Mouse (Mus musculus) liver, embryonic 14.5 days (tissue): ENCODE measurements around the gene Cacybp. TPM values are rescaled to one million over a fixed set of nuclear protein-coding genes. Genes with fewer than 3 reads are reported as not detected.

Source experiments
- ATAC-seq: fragments of 200-750 bp; cut with Nextera tagmentation; 2 replicates; pipeline ENCODE4 v1.8.0; 2017; ENCODE audit warnings: moderate number of reproducible peaks, mild to moderate bottlenecking, moderate library complexity; ENCODE audit not compliant: insufficient read depth
- DNase-seq, 3 experiments: peaks; one replicate each; pipeline ENCODE4 v3.0.0-alpha.2; 2012 to 2013; ENCODE audit warnings: low read depth in 3 of 3, low spot score in 3 of 3
- H3K27ac ChIP-seq: fragments of 300-500 bp; sonication (generic); 2 replicates; pipeline ENCODE4 v1.5.1; 2014; ENCODE audit warnings: moderate library complexity, mild to moderate bottlenecking, control low read depth, inconsistent platforms
- H3K27me3 ChIP-seq: fragments of 300-500 bp; sonication (generic); 2 replicates; pipeline ENCODE4 v1.6.1; 2014; ENCODE audit warnings: mild to moderate bottlenecking, low read length, moderate library complexity; ENCODE audit not compliant: control insufficient read depth, insufficient read depth
- H3K36me3 ChIP-seq: fragments of 300-500 bp; sonication (generic); replicated peaks from 2 replicates; pipeline ENCODE4 v1.6.1; 2014; ENCODE audit warnings: low read depth; ENCODE audit not compliant: control insufficient read depth, insufficient read depth
- H3K4me1 ChIP-seq, 2 experiments: fragments of 200-500 bp in 1 of 2; fragments of 300-500 bp in 1 of 2; sonication (generic) in 1 of 2; replicated peaks; 2 replicates each; pipeline ENCODE4 v1.6.1; 2012 to 2014; ENCODE audit warnings: antibody characterized with exemption in 1 of 2, inconsistent platforms in 1 of 2, low read length in 1 of 2; ENCODE audit not compliant: control insufficient read depth in 2 of 2, insufficient read depth in 2 of 2
- H3K4me2 ChIP-seq: fragments of 300-500 bp; sonication (generic); 2 replicates; pipeline ENCODE4 v1.6.1; 2014; ENCODE audit warnings: low read depth, mild to moderate bottlenecking, control low read depth, moderate library complexity
- H3K4me3 ChIP-seq, 2 experiments: fragments of 200-500 bp in 1 of 2; fragments of 300-500 bp in 1 of 2; sonication (generic) in 1 of 2; 2 replicates each; pipeline ENCODE4 v1.5.1; 2012 to 2014; ENCODE audit warnings: low read depth in 2 of 2, low read length in 2 of 2, mild to moderate bottlenecking in 2 of 2, control low read depth in 1 of 2, inconsistent platforms in 1 of 2, moderate library complexity in 1 of 2; ENCODE audit not compliant: insufficient read depth in 1 of 2
- H3K9ac ChIP-seq: fragments of 300-500 bp; sonication (generic); replicated peaks from 2 replicates; pipeline ENCODE4 v1.6.1; 2014; ENCODE audit warnings: mild to moderate bottlenecking, control low read depth, moderate library complexity
- H3K9me3 ChIP-seq: fragments of 300-500 bp; sonication (generic); 2 replicates; pipeline ENCODE4 v1.6.1; 2016; ENCODE audit warnings: low read length, mixed read lengths; ENCODE audit not compliant: control insufficient read depth
- CTCF ChIP-seq: IDR thresholded peaks from 2 replicates; pipeline ENCODE4 v1.5.1; 2016; ENCODE audit warnings: antibody characterized with exemption, low read depth, control low read depth
- EP300 ChIP-seq: IDR thresholded peaks from 2 replicates; pipeline ENCODE4 v1.6.1; 2016; ENCODE audit warnings: antibody characterized with exemption, low read depth
- WGBS: fragments of 180-500 bp; shearing (Covaris S2); extraction: QIAGEN DNeasy Blood & Tissue Kit; methylation state at CpG from one replicate; pipeline ENCODE4 v1.1.7; 2014; ENCODE audit not compliant: insufficient replicate concordance; 5-methylcytosine and 5-hydroxymethylcytosine counted together
- polyA plus RNA-seq, 2 experiments: library from polyadenylated mRNA; depleted of rRNA in 1 of 2; stranded (reverse) in 1 of 2; unstranded in 1 of 2; fragments of >200 nt; fragmentation: Nextera tagmentation in 1 of 2; extraction: Ambion mirVana in 1 of 2; gene quantifications; 2 replicates each; pipeline versions ENCODE4 v1.2.1 to v1.2.3; 2012 to 2014

The Cacybp gene
- 23.2 and 41.9 TPM in 2 replicates for polyA plus RNA-seq (2012; rRNA removed)
- 161 and 163 TPM in 2 replicates for polyA plus RNA-seq (2014; fragmentation: Nextera tagmentation; extraction: Ambion mirVana)

DNA sequence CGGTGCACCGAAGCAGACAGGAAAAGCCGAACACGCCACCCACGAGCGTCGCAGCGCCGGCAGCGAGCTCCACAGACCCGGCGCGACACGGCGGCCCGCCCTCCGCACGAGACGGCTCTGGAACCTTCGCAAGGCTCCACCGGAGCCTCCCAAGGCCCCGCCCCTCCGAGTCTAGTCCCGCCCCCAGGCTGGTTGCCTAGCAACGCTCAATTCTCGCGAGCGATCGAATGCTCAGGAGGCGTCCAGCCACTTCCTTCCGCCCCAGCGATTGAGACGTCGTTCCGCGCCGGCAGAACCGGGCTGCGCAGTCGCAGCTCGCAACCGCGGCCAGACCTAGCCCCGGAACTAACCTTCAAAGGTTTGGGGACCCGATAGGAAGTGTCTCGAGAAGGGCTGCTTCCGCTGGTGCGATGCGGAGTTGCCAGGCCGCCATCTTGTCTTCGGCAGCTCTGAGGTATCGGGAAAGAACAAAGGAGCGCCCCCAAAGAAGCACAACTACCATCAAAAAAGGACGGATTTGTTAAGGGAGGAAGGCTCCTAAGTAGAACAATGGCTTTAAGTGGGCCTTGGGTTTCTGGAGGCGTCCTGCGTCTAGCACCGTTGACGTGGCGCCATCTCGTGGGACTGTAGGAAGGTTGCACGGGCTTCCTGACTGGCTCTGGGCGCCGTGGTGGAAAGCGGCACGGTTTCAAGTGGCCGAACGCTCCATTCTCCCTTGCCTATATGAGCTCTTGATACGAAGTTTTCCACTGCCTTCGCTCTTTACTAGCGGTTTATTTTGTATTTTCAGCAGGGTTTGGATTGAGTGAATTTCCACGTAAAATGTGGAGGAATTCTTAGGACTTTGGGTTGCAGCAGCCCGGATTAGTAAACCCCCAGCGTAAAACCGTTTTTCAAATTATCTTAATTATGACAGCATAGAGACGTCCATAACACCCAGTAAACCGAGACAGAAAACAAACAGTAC lies at the start of gene Cacybp:
TSS of gene Cacybp (minus strand) at position 173 of the 967 bp plus-strand sequence.
- H3K27me3 ChIP-seq, result no peaks in the 10 kb centered on the region
- peak within 1 kb of the TSS; percentile 70 to 91 for H3K4me3 ChIP-seq
- DNase-seq (peak; percentile 97 to 98 (median 97)), ATAC-seq (peak; percentile 95)
- WGBS, result under 1% methylated on average over 76 of the region's 76 CpGs
- peak within 1 kb of the TSS; percentile 94 for H3K9ac ChIP-seq
- TF ChIP-seq EP300 (peak; percentile 73), CTCF (peak; percentile 96)
- peaks cover 9 to 16% of the 10 kb centered on the region in 2 experiments for H3K4me1 ChIP-seq
- H3K4me2 ChIP-seq, result peak within 1 kb of the TSS; percentile 83
- H3K9me3 ChIP-seq, result no peaks in the 10 kb centered on the region
- H3K36me3 ChIP-seq, result no peaks in the 10 kb centered on the region
- peak within 1 kb of the TSS; percentile 93 for H3K27ac ChIP-seq

DNA sequence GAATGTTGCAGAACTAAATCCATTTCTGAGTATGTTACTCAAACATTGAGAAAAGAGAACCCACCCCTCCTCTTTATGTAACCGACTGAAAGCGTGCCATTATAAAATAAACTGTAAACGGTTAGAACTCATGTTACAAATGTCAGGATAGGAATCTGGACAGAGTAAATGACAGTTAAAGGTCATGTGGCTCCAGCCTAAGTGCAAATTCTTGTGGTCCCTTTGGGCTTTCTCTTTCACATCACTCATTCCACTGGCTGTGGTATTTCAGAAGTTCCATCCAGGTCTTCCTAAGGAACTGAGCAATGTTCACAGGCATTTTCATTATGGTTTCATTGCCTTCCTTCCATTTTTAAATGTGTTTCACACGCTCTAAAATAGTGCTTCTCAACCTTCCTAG lies 49.7 kb upstream of the Cacybp start:
- DNase-seq (no peak), ATAC-seq (no peak)
- Histone ChIP-seq H3K9me3 (no peaks in the 10 kb centered on the region), H3K4me2 (no peak overlapping the region), H3K9ac (no peak overlapping the region), H3K4me1 (peaks cover 0 to 6% of the 10 kb centered on the region in 2 experiments; a peak in 3 of 4 replicates), H3K27ac (no peak overlapping the region), H3K36me3 (no peaks in the 10 kb centered on the region), H3K4me3 (no peak overlapping the region), H3K27me3 (no peaks in the 10 kb centered on the region)
- TF ChIP-seq EP300, result no peak
- TF ChIP-seq CTCF, result no peak
- WGBS, result 74% methylated on average over 4 of the region's 4 CpGs

- no peak for TF ChIP-seq CTCF
- no peak for TF ChIP-seq EP300
- no peak overlapping the region for H3K4me3 ChIP-seq
- WGBS, result 67% methylated on average over 2 of the region's 2 CpGs
- no peak for ATAC-seq
- peaks cover 0 to 6% of the 10 kb centered on the region in 2 experiments; a peak in 3 of 4 replicates for H3K4me1 ChIP-seq
- no peak overlapping the region for H3K9ac ChIP-seq
- H3K4me2 ChIP-seq, result no peak overlapping the region
- H3K9me3 ChIP-seq, result no peaks in the 10 kb centered on the region
- H3K27ac ChIP-seq, result no peak overlapping the region
- no peaks in the 10 kb centered on the region for H3K36me3 ChIP-seq
- no peaks in the 10 kb centered on the region for H3K27me3 ChIP-seq
- no peak for DNase-seq
Measured at GRCm38 (mm10) chr1:160261849-160262248, 49.2 kb upstream of the Cacybp start.

- no peaks in the 10 kb centered on the region for H3K9me3 ChIP-seq
- no peak overlapping the region for H3K9ac ChIP-seq
- no peak overlapping the region for H3K27ac ChIP-seq
- H3K4me2 ChIP-seq, result no peak overlapping the region
- DNase-seq, result no peak
- ATAC-seq, result no peak
- 62% methylated on average over 4 of the region's 4 CpGs for WGBS
- TF ChIP-seq CTCF, result no peak
- no peak for TF ChIP-seq EP300
- H3K36me3 ChIP-seq, result no peaks in the 10 kb centered on the region; the same call in 1 of the 2 replicates
- H3K4me3 ChIP-seq, result no peak overlapping the region
- no peaks in the 10 kb centered on the region for H3K27me3 ChIP-seq
- peaks cover 0 to 6% of the 10 kb centered on the region in 2 experiments; a peak in 3 of 4 replicates for H3K4me1 ChIP-seq
Measured at GRCm38 (mm10) chr1:160260605-160261004, 47.9 kb upstream of the Cacybp start.

DNA sequence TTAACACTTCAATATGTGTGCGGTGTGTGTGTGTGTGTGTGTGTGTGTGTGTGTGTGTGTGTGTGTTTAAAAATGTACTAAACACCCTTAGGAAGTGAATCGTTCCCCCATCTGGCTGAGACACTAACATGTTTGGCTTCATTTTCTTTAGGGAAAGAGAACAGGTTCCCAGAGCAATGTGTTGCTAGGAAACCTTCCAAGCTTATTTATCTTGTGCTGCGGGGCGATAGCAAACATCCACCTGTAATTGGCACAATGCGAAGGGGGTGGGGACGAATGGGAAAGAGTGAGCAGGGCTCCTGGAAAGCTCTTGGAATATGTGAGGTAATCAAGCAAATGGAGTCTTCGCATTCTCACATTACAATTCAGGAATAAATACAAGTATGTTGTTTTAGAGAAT lies 47.2 kb upstream of the Cacybp start:
- no peak overlapping the region for H3K27ac ChIP-seq
- peaks cover 0 to 6% of the 10 kb centered on the region in 2 experiments; a peak in 3 of 4 replicates for H3K4me1 ChIP-seq
- no peak overlapping the region for H3K9ac ChIP-seq
- no peak overlapping the region for H3K4me2 ChIP-seq
- DNase-seq (no peak), ATAC-seq (no peak)
- H3K36me3 ChIP-seq, result no peaks in the 10 kb centered on the region; the same call in 1 of the 2 replicates
- no peak for TF ChIP-seq EP300
- no peaks in the 10 kb centered on the region for H3K27me3 ChIP-seq
- no peak overlapping the region for H3K4me3 ChIP-seq
- WGBS, result 74% methylated on average over 7 of the region's 7 CpGs
- no peaks in the 10 kb centered on the region for H3K9me3 ChIP-seq
